Mouse (Mus musculus) large intestine, adult 2 months (tissue): ENCODE data around the gene Olfr160. TPM values are rescaled to one million over a fixed set of nuclear protein-coding genes. Genes with fewer than 3 reads are reported as not detected.

Experiments
- polyA plus RNA-seq: library from polyadenylated mRNA; depleted of rRNA; stranded (reverse); fragments of >200 nt; gene quantifications from 2 replicates; pipeline ENCODE4 v1.2.3, GENCODE M21; 2012; rRNA removed

Gene Olfr160
- polyA plus RNA-seq, 1 experiment: not detected

Other genes starting within 250 kb of the Olfr160 start
- 6.3 and 11.2 TPM in 2 replicates for gene Msantd2, start 226.9 kb downstream of the Olfr160 start, polyA plus RNA-seq
- 15.3 and 18.6 TPM in 2 replicates for gene Esam, start 188.2 kb downstream of the Olfr160 start, polyA plus RNA-seq
- gene Vsig2, start 177.0 kb downstream of the Olfr160 start, polyA plus RNA-seq: 2.3 and 2.6 TPM in 2 replicates
- 2.9 TPM in 2 replicates for gene Nrgn, start 163.3 kb downstream of the Olfr160 start, polyA plus RNA-seq
- gene Siae, start 160.6 kb downstream of the Olfr160 start, polyA plus RNA-seq: 7.7 and 15.0 TPM in 2 replicates
- gene Spa17, start 102.5 kb downstream of the Olfr160 start, polyA plus RNA-seq: 0.30 and 0.60 TPM in 2 replicates
- gene Tbrg1, start 58.9 kb downstream of the Olfr160 start, polyA plus RNA-seq: 80.7 and 81.6 TPM in 2 replicates
- not detected in 2 replicates for gene Panx3, start 47.0 kb downstream of the Olfr160 start, polyA plus RNA-seq
- not detected in 2 replicates for gene Olfr874, start 28.9 kb upstream of the Olfr160 start, polyA plus RNA-seq
- gene Olfr875, start 55.6 kb upstream of the Olfr160 start, polyA plus RNA-seq: not detected in 2 replicates
- not detected in 2 replicates for gene Olfr876, start 86.8 kb upstream of the Olfr160 start, polyA plus RNA-seq
- gene Olfr877, start 138.0 kb upstream of the Olfr160 start, polyA plus RNA-seq: not detected in 2 replicates
- gene Olfr145, start 180.5 kb upstream of the Olfr160 start, polyA plus RNA-seq: not detected in 2 replicates
- gene Olfr878, start 201.6 kb upstream of the Olfr160 start, polyA plus RNA-seq: not detected in 2 replicates